Mouse (Mus musculus) liver, embryonic 13.5 days (tissue): Measurements from ENCODE around the gene Dcst1. TPM values are rescaled to one million over a fixed set of nuclear protein-coding genes. Genes with fewer than 3 reads are reported as not detected.

ENCODE experiments used
- ATAC-seq: fragments of 200-750 bp; cut with Nextera tagmentation; 2 replicates; pipeline ENCODE4 v1.8.0; 2017; ENCODE audit warnings: low read depth, mild to moderate bottlenecking, moderate number of reproducible peaks, moderate library complexity
- DNase-seq: peaks from one replicate; pipeline ENCODE4 v3.0.0; 2022
- H3K27ac ChIP-seq: fragments of 300-500 bp; sonication (generic); 2 replicates; pipeline ENCODE4 v1.5.1; 2015; ENCODE audit warnings: moderate library complexity, mild to moderate bottlenecking, inconsistent platforms
- H3K27me3 ChIP-seq: fragments of 300-500 bp; sonication (generic); 2 replicates; pipeline ENCODE4 v1.6.1; 2015; ENCODE audit warnings: mild to moderate bottlenecking, inconsistent platforms
- H3K36me3 ChIP-seq: fragments of 300-500 bp; sonication (generic); 2 replicates; pipeline ENCODE4 v1.6.1; 2015; ENCODE audit warnings: mild to moderate bottlenecking, inconsistent platforms
- H3K4me1 ChIP-seq: fragments of 300-500 bp; sonication (generic); replicated peaks from 2 replicates; pipeline ENCODE4 v1.6.1; 2015; ENCODE audit warnings: inconsistent platforms
- H3K4me2 ChIP-seq: fragments of 300-500 bp; sonication (generic); 2 replicates; pipeline ENCODE4 v1.6.1; 2015; ENCODE audit warnings: inconsistent platforms, mild to moderate bottlenecking, moderate library complexity
- H3K4me3 ChIP-seq: fragments of 300-500 bp; sonication (generic); replicated peaks from 2 replicates; pipeline ENCODE4 v1.5.1; 2015; ENCODE audit warnings: mild to moderate bottlenecking, inconsistent platforms
- H3K9ac ChIP-seq: fragments of 300-500 bp; sonication (generic); 2 replicates; pipeline ENCODE4 v1.6.1; 2015; ENCODE audit warnings: mild to moderate bottlenecking, inconsistent platforms
- H3K9me3 ChIP-seq: fragments of 300-500 bp; sonication (generic); replicated peaks from 2 replicates; pipeline ENCODE4 v1.6.1; 2016; ENCODE audit warnings: inconsistent platforms
- WGBS: fragments of 180-500 bp; shearing (Covaris S2); methylation state at CpG from one replicate; pipeline ENCODE4 v1.1.7; 2015; ENCODE audit not compliant: insufficient replicate concordance; 5-methylcytosine and 5-hydroxymethylcytosine counted together
- polyA plus RNA-seq: library from polyadenylated mRNA; unstranded; fragments of >200 nt; fragmentation: Nextera tagmentation; extraction: Ambion mirVana; gene quantifications from 2 replicates; pipeline ENCODE4 v1.2.1, GENCODE M21; 2015

Gene Dcst1
- polyA plus RNA-seq, 1 experiment from 2014 or later = not detected

- Histone ChIP-seq H3K4me3 (peak overlapping the region; percentile 12; the same call in 1 of the 2 replicates), H3K9ac (no peak overlapping the region), H3K27me3 (peaks cover 21% of the 10 kb centered on the region), H3K27ac (no peak overlapping the region), H3K9me3 (no peaks in the 10 kb centered on the region), H3K36me3 (no peaks in the 10 kb centered on the region), H3K4me2 (peak overlapping the region; percentile 32), H3K4me1 (peaks cover 77% of the 10 kb centered on the region)
- no peak for DNase-seq
- ATAC-seq = no peak
- WGBS = 58% methylated on average over 11 of the region's 11 CpGs
These were observed 22.6 kb upstream of the Dcst1 start for GRCm38 (mm10) chr3:89387632-89388031.

- Histone ChIP-seq H3K4me3 (peak overlapping the region; percentile 12), H3K9ac (peak overlapping the region; percentile 13), H3K4me1 (peaks cover 68% of the 10 kb centered on the region), H3K4me2 (peak overlapping the region; percentile 32; the same call in 1 of the 2 replicates), H3K36me3 (no peaks in the 10 kb centered on the region), H3K27me3 (peaks cover 12% of the 10 kb centered on the region), H3K27ac (peak overlapping the region; percentile 38; the same call in 1 of the 2 replicates), H3K9me3 (no peaks in the 10 kb centered on the region)
- no peak for ATAC-seq
- DNase-seq = no peak
- WGBS = 64% methylated on average over 17 of the region's 17 CpGs
These were observed 21.7 kb upstream of the Dcst1 start for GRCm38 (mm10) chr3:89386438-89387420.

- 0 out of 2 replicates have a peak overlapping the region, but pooled peaks have one; percentile 5 for H3K4me3 ChIP-seq
- DNase-seq = no peak
- H3K27me3 ChIP-seq = no peaks in the 10 kb centered on the region
- peaks cover 55% of the 10 kb centered on the region for H3K4me1 ChIP-seq
- peak overlapping the region; percentile 4; the same call in 1 of the 2 replicates for H3K4me2 ChIP-seq
- no peak overlapping the region for H3K9ac ChIP-seq
- ATAC-seq = no peak
- H3K27ac ChIP-seq = no peak overlapping the region
- no peaks in the 10 kb centered on the region for H3K9me3 ChIP-seq
- peaks cover 9% of the 10 kb centered on the region; the same call in 1 of the 2 replicates for H3K36me3 ChIP-seq
- WGBS = 15% methylated on average over 11 of the region's 11 CpGs
These were observed 20.4 kb upstream of the Dcst1 start for GRCm38 (mm10) chr3:89385451-89385850.

GRCm38 (mm10) chr3:89384331-89385076, 19.5 kb upstream of the Dcst1 start:
- Histone ChIP-seq H3K9me3 (no peaks in the 10 kb centered on the region), H3K36me3 (peaks cover 17% of the 10 kb centered on the region), H3K27ac (no peak overlapping the region), H3K4me3 (no peak overlapping the region), H3K4me2 (0 out of 2 replicates have a peak overlapping the region, but pooled peaks have one; percentile 11), H3K27me3 (no peaks in the 10 kb centered on the region), H3K4me1 (peaks cover 45% of the 10 kb centered on the region), H3K9ac (no peak overlapping the region)
- 72% methylated on average over 11 of the region's 12 CpGs for WGBS
- DNase-seq (no peak), ATAC-seq (no peak)

GRCm38 (mm10) chr3:89383651-89384255, 18.7 kb upstream of the Dcst1 start:
- no peak for ATAC-seq
- H3K27ac ChIP-seq = no peak overlapping the region
- WGBS = 60% methylated on average over 5 of the region's 5 CpGs
- H3K9me3 ChIP-seq = no peaks in the 10 kb centered on the region
- no peak overlapping the region for H3K9ac ChIP-seq
- no peaks in the 10 kb centered on the region for H3K27me3 ChIP-seq
- H3K4me1 ChIP-seq = peaks cover 43% of the 10 kb centered on the region
- no peak overlapping the region for H3K4me2 ChIP-seq
- DNase-seq = no peak
- H3K4me3 ChIP-seq = no peak overlapping the region
- H3K36me3 ChIP-seq = peaks cover 20% of the 10 kb centered on the region

- WGBS = 84% methylated on average over 5 of the region's 5 CpGs
- Histone ChIP-seq H3K27me3 (no peaks in the 10 kb centered on the region), H3K4me1 (peaks cover 43% of the 10 kb centered on the region), H3K9me3 (no peaks in the 10 kb centered on the region), H3K9ac (no peak overlapping the region), H3K36me3 (peaks cover 20% of the 10 kb centered on the region), H3K4me2 (no peak overlapping the region), H3K27ac (no peak overlapping the region), H3K4me3 (no peak overlapping the region)
- no peak for DNase-seq
- no peak for ATAC-seq
These were observed 17.9 kb upstream of the Dcst1 start for GRCm38 (mm10) chr3:89382950-89383349.

GRCm38 (mm10) chr3:89382033-89382882, 17.2 kb upstream of the Dcst1 start:
- 75% methylated on average over 9 of the region's 9 CpGs for whole genome bisulfite sequencing
- no peak overlapping the region for H3K4me3 ChIP-seq
- H3K9ac ChIP-seq = no peak overlapping the region
- no peak overlapping the region for H3K27ac ChIP-seq
- H3K36me3 ChIP-seq = peaks cover 20% of the 10 kb centered on the region
- DNase-seq = no peak
- no peak for ATAC-seq
- peaks cover 41% of the 10 kb centered on the region for H3K4me1 ChIP-seq
- H3K4me2 ChIP-seq = no peak overlapping the region
- H3K27me3 ChIP-seq = no peaks in the 10 kb centered on the region
- H3K9me3 ChIP-seq = no peaks in the 10 kb centered on the region

- H3K4me2 ChIP-seq = no peak overlapping the region
- no peaks in the 10 kb centered on the region for H3K9me3 ChIP-seq
- H3K27me3 ChIP-seq = no peaks in the 10 kb centered on the region
- H3K9ac ChIP-seq = no peak overlapping the region
- 84% methylated on average over 11 of the region's 11 CpGs for WGBS
- H3K27ac ChIP-seq = no peak overlapping the region
- no peak for ATAC-seq
- H3K36me3 ChIP-seq = peaks cover 20% of the 10 kb centered on the region
- H3K4me3 ChIP-seq = no peak overlapping the region
- no peak for DNase-seq
- H3K4me1 ChIP-seq = peaks cover 30% of the 10 kb centered on the region
These were observed 16.2 kb upstream of the Dcst1 start for GRCm38 (mm10) chr3:89381233-89381632.

GRCm38 (mm10) chr3:89380711-89381110, 15.7 kb upstream of the Dcst1 start:
- Histone ChIP-seq H3K4me1 (peaks cover 28% of the 10 kb centered on the region), H3K27me3 (no peaks in the 10 kb centered on the region), H3K27ac (no peak overlapping the region), H3K9me3 (no peaks in the 10 kb centered on the region), H3K9ac (no peak overlapping the region), H3K36me3 (peaks cover 20% of the 10 kb centered on the region), H3K4me2 (no peak overlapping the region), H3K4me3 (no peak overlapping the region)
- DNase-seq (no peak), ATAC-seq (no peak)
- 83% methylated on average over 18 of the region's 18 CpGs for WGBS

GRCm38 (mm10) chr3:89380291-89380690, 15.2 kb upstream of the Dcst1 start:
- ATAC-seq = no peak
- WGBS = 89% methylated on average over 14 of the region's 14 CpGs
- no peak for DNase-seq

More at GRCm38 (mm10) chr3:89380291-89380690, 15.2 kb upstream of the Dcst1 start:
- Histone ChIP-seq H3K27me3 (no peaks in the 10 kb centered on the region), H3K4me2 (no peak overlapping the region), H3K4me1 (peaks cover 24% of the 10 kb centered on the region), H3K27ac (no peak overlapping the region), H3K9me3 (no peaks in the 10 kb centered on the region), H3K36me3 (peaks cover 20% of the 10 kb centered on the region), H3K9ac (no peak overlapping the region), H3K4me3 (no peak overlapping the region)
